Mouse (Mus musculus) embryonic facial prominence, embryonic 11.5 days (tissue): ENCODE results near the gene Dlg2. TPM values are rescaled to one million over a fixed set of nuclear protein-coding genes. Genes with fewer than 3 reads are reported as not detected.

Experiments
- ATAC-seq: fragments of 200-750 bp; cut with Nextera tagmentation; replicated peaks from 2 replicates; pipeline ENCODE4 v1.8.0; 2017; ENCODE audit warnings: low read depth; ENCODE audit not compliant: insufficient number of reproducible peaks, low FRiP score, low TSS enrichment
- DNase-seq: peaks from one replicate; pipeline ENCODE4 v3.0.0-alpha.2; 2015; ENCODE audit warnings: low spot score
- H3K27ac ChIP-seq: fragments of 300-500 bp; sonication (generic); replicated peaks from 2 replicates; pipeline ENCODE4 v1.5.1; 2014; ENCODE audit warnings: mild to moderate bottlenecking, low read depth, low read length, control low read depth
- H3K27me3 ChIP-seq: fragments of 300-500 bp; sonication (generic); 2 replicates; pipeline ENCODE4 v1.6.1; 2014; ENCODE audit warnings: mild to moderate bottlenecking, low read length, moderate library complexity, mixed read lengths; ENCODE audit not compliant: control insufficient read depth, insufficient read depth
- H3K36me3 ChIP-seq: fragments of 300-500 bp; sonication (generic); replicated peaks from 2 replicates; pipeline ENCODE4 v1.6.1; 2014; ENCODE audit warnings: low read depth, mild to moderate bottlenecking, low read length, moderate library complexity, mixed read lengths; ENCODE audit not compliant: control insufficient read depth, insufficient read depth
- H3K4me1 ChIP-seq: fragments of 300-500 bp; sonication (generic); 2 replicates; pipeline ENCODE4 v1.6.1; 2014; ENCODE audit warnings: low read length, mixed read lengths; ENCODE audit not compliant: control insufficient read depth, insufficient read depth
- H3K4me2 ChIP-seq: fragments of 300-500 bp; sonication (generic); 2 replicates; pipeline ENCODE4 v1.6.1; 2014; ENCODE audit warnings: low read depth, mild to moderate bottlenecking, control low read depth, low read length, moderate library complexity
- H3K4me3 ChIP-seq: fragments of 300-500 bp; sonication (generic); 2 replicates; pipeline ENCODE4 v1.5.1; 2014; ENCODE audit warnings: low read depth, low read length, control low read depth
- H3K9ac ChIP-seq: fragments of 300-500 bp; sonication (generic); replicated peaks from 2 replicates; pipeline ENCODE4 v1.6.1; 2014; ENCODE audit warnings: mild to moderate bottlenecking, control low read depth, low read length
- H3K9me3 ChIP-seq: fragments of 300-500 bp; sonication (generic); replicated peaks from 2 replicates; pipeline ENCODE4 v1.6.1; 2016; ENCODE audit warnings: mild to moderate bottlenecking, low read length, inconsistent platforms, mixed read lengths; ENCODE audit not compliant: control insufficient read depth
- WGBS: fragments of 180-500 bp; shearing (Covaris S2); extraction: QIAGEN DNeasy Blood & Tissue Kit; methylation state at CpG from one replicate; pipeline ENCODE4 v1.1.7; 2014; 5-methylcytosine and 5-hydroxymethylcytosine counted together
- polyA plus RNA-seq: library from polyadenylated mRNA; unstranded; fragments of >200 nt; fragmentation: Nextera tagmentation; extraction: Ambion mirVana; gene quantifications from 2 replicates; pipeline ENCODE4 v1.2.1, GENCODE M21; 2014

Dlg2 gene
- polyA plus RNA-seq, 1 experiment from 2014 or later = 5.3 TPM

- 76% methylated on average over 10 of the region's 10 CpGs for WGBS
- Histone ChIP-seq H3K4me1 (no peaks in the 10 kb centered on the region; the same call in 1 of the 2 replicates), H3K36me3 (no peaks in the 10 kb centered on the region), H3K27me3 (no peaks in the 10 kb centered on the region), H3K9ac (no peak overlapping the region), H3K9me3 (no peaks in the 10 kb centered on the region), H3K4me3 (no peak overlapping the region), H3K27ac (no peak overlapping the region), H3K4me2 (no peak overlapping the region)
- DNase-seq (no peak), ATAC-seq (no peak)
Observed at GRCm38 (mm10) chr7:92420474-92420873, 1944.0 kb downstream of the Dlg2 start.

- no peaks in the 10 kb centered on the region; the same call in 1 of the 2 replicates for H3K4me1 ChIP-seq
- 93% methylated on average over 3 of the region's 3 CpGs for WGBS
- no peak overlapping the region for H3K9ac ChIP-seq
- no peak overlapping the region for H3K27ac ChIP-seq
- no peak overlapping the region for H3K4me3 ChIP-seq
- no peaks in the 10 kb centered on the region for H3K27me3 ChIP-seq
- no peaks in the 10 kb centered on the region for H3K36me3 ChIP-seq
- ATAC-seq (no peak), DNase-seq (no peak)
- H3K9me3 ChIP-seq = no peaks in the 10 kb centered on the region
- no peak overlapping the region for H3K4me2 ChIP-seq
Observed at GRCm38 (mm10) chr7:92423017-92423416, 1946.5 kb downstream of the Dlg2 start.

GRCm38 (mm10) chr7:92424703-92425102 is 1948.2 kb downstream of the Dlg2 start:
- ATAC-seq = no peak
- H3K27me3 ChIP-seq = no peaks in the 10 kb centered on the region
- DNase-seq = no peak
- H3K36me3 ChIP-seq = no peaks in the 10 kb centered on the region
- no peaks in the 10 kb centered on the region; the same call in 1 of the 2 replicates for H3K4me1 ChIP-seq
- no peak overlapping the region for H3K4me3 ChIP-seq
- H3K27ac ChIP-seq = no peak overlapping the region
- WGBS = 91% methylated on average over 3 of the region's 3 CpGs
- no peaks in the 10 kb centered on the region for H3K9me3 ChIP-seq
- no peak overlapping the region for H3K4me2 ChIP-seq
- no peak overlapping the region for H3K9ac ChIP-seq

GRCm38 (mm10) chr7:92427280-92427679 is 1950.8 kb downstream of the Dlg2 start:
- 76% methylated on average over 4 of the region's 4 CpGs for WGBS
- ATAC-seq (no peak), DNase-seq (no peak)
- no peaks in the 10 kb centered on the region for H3K36me3 ChIP-seq
- no peak overlapping the region for H3K4me2 ChIP-seq
- no peaks in the 10 kb centered on the region for H3K27me3 ChIP-seq
- no peak overlapping the region for H3K4me3 ChIP-seq
- H3K9ac ChIP-seq = no peak overlapping the region
- H3K27ac ChIP-seq = no peak overlapping the region
- H3K4me1 ChIP-seq = no peaks in the 10 kb centered on the region; the same call in 1 of the 2 replicates
- H3K9me3 ChIP-seq = no peaks in the 10 kb centered on the region

GRCm38 (mm10) chr7:92428629-92429028 is 1952.2 kb downstream of the Dlg2 start:
- Histone ChIP-seq H3K4me1 (no peaks in the 10 kb centered on the region), H3K27ac (no peak overlapping the region), H3K9me3 (no peaks in the 10 kb centered on the region), H3K4me3 (no peak overlapping the region), H3K36me3 (no peaks in the 10 kb centered on the region), H3K4me2 (no peak overlapping the region), H3K9ac (no peak overlapping the region), H3K27me3 (no peaks in the 10 kb centered on the region)
- DNase-seq = no peak
- WGBS = 82% methylated on average over 5 of the region's 5 CpGs
- no peak for ATAC-seq

- Histone ChIP-seq H3K27ac (no peak overlapping the region), H3K36me3 (no peaks in the 10 kb centered on the region), H3K4me1 (no peaks in the 10 kb centered on the region), H3K4me2 (no peak overlapping the region), H3K27me3 (no peaks in the 10 kb centered on the region), H3K4me3 (no peak overlapping the region), H3K9ac (no peak overlapping the region), H3K9me3 (no peaks in the 10 kb centered on the region)
- 75% methylated on average over 2 of the region's 2 CpGs for WGBS
- DNase-seq (no peak), ATAC-seq (no peak)
Observed at GRCm38 (mm10) chr7:92430254-92430653, 1953.8 kb downstream of the Dlg2 start.

GRCm38 (mm10) chr7:92437168-92437567 is 1960.7 kb downstream of the Dlg2 start:
- H3K9ac ChIP-seq = no peak overlapping the region
- DNase-seq (no peak), ATAC-seq (no peak)
- H3K4me3 ChIP-seq = no peak overlapping the region
- no peak overlapping the region for H3K27ac ChIP-seq
- H3K4me2 ChIP-seq = no peak overlapping the region
- no peaks in the 10 kb centered on the region for H3K27me3 ChIP-seq
- WGBS = 88% methylated on average over 2 of the region's 2 CpGs
- H3K36me3 ChIP-seq = no peaks in the 10 kb centered on the region
- H3K9me3 ChIP-seq = no peaks in the 10 kb centered on the region
- no peaks in the 10 kb centered on the region for H3K4me1 ChIP-seq

- H3K4me1 ChIP-seq = no peaks in the 10 kb centered on the region
- ATAC-seq (0 out of 2 replicates have a peak, but pooled peaks have one; percentile 23), DNase-seq (no peak)
- no peak overlapping the region for H3K27ac ChIP-seq
- 83% methylated on average over 8 of the region's 8 CpGs for whole genome bisulfite sequencing
- H3K9ac ChIP-seq = no peak overlapping the region
- H3K27me3 ChIP-seq = no peaks in the 10 kb centered on the region
- no peak overlapping the region for H3K4me3 ChIP-seq
- H3K9me3 ChIP-seq = no peaks in the 10 kb centered on the region
- no peaks in the 10 kb centered on the region for H3K36me3 ChIP-seq
- H3K4me2 ChIP-seq = no peak overlapping the region
Observed at GRCm38 (mm10) chr7:92439503-92440487, 1963.3 kb downstream of the Dlg2 start.
